Mouse (Mus musculus): ENCODE measurements around the gene Myh7.

GRCm38 (mm10) chr14:54974068-54974791, 20.2 kb downstream of the Myh7 start:
- no peak for TF ChIP-seq CTCF (conservative IDR thresholded peaks at IDR 0.05 in 1 of 2, IDR thresholded peaks at IDR 0.05 in 1 of 2; ENCODE audit: low read depth in 2 of 2, low read length in 2 of 2)
- TF ChIP-seq TCF12 (IDR thresholded peaks at IDR 0.05; ENCODE audit: low read depth, low read length) = no peak
- no peak for TF ChIP-seq POLR2A (IDR thresholded peaks at IDR 0.05; ENCODE audit: low read depth, low read length)
- no peak for TF ChIP-seq USF2 (conservative IDR thresholded peaks at IDR 0.05; ENCODE audit: low read depth, low read length)
- no peak for TF ChIP-seq MAZ (IDR thresholded peaks at IDR 0.05; ENCODE audit: low read depth, low read length)
- TF ChIP-seq GABPA (IDR thresholded peaks at IDR 0.05; ENCODE audit: insufficient replicate concordance, low read depth, low read length) = no peak

All from CH12.LX (cell line).